Mouse (Mus musculus) ES-E14 (cell line): ENCODE measurements around the gene Kremen2.

Experiments used
- CHD2 ChIP-seq: IDR thresholded peaks from 2 replicates; pipeline ENCODE4 v1.6.1; 2014; ENCODE audit warnings: mild to moderate bottlenecking, low read depth, low read length, inconsistent platforms
- HCFC1 ChIP-seq: IDR thresholded peaks from 2 replicates; pipeline ENCODE4 v1.6.1; 2012; ENCODE audit warnings: low read length, inconsistent platforms, borderline replicate concordance; ENCODE audit not compliant: insufficient read depth
- MAFK ChIP-seq: IDR thresholded peaks from 2 replicates; pipeline ENCODE4 v1.6.1; 2014; ENCODE audit warnings: mild to moderate bottlenecking, low read depth, low read length, inconsistent platforms; ENCODE audit not compliant: insufficient read depth
- ZNF384 ChIP-seq: IDR thresholded peaks from 2 replicates; pipeline ENCODE4 v1.6.1; 2012; ENCODE audit warnings: low read depth, low read length, inconsistent platforms

- no peak for TF ChIP-seq MAFK
- TF ChIP-seq CHD2 = no peak
- no peak for TF ChIP-seq HCFC1
- TF ChIP-seq ZNF384 = no peak
These were observed 11.3 kb downstream of the Kremen2 start for GRCm38 (mm10) chr17:23734341-23734740.
